Comparison of ENCODE assay signal across 8 mouse cellular contexts in genomic region chr6:92067146-92067790, GRCm38 (mm10). TPM values are rescaled to one million over a fixed set of nuclear protein-coding genes. Genes with fewer than 3 reads are reported as not detected.
DNase-seq lines count a peak whose midpoint lies in the region; ATAC-seq lines count a peak whose summit lies in the region.

No protein-coding gene starts in this region.

- intact Hi-C loops in left cerebral cortex, postnatal 25 days (cut with DNase I), result loop anchor here (1.0 kb wide), 2 partner anchors 166 to 291 kb away; no protein-coding TSS in a partner anchor

- ATAC-seq in activated CD4-positive, CD25-positive, alpha-beta regulatory T cell, adult 4 months, result peak; percentile 75

- DNase-seq in cerebellum, postnatal 4 days (ENCODE audit: low spot score in 2 of 2), result peak; percentile 54 to 78
- DNase-seq in gastrocnemius, adult 8-10 months (ENCODE audit: low spot score in 2 of 2), result peak; percentile 32 to 47
- peak; percentile 76 for DNase-seq in induced T-regulatory cell, adult 2 months (ENCODE audit: low read depth)
- peak; percentile 73 to 75 for DNase-seq in left cerebral cortex, postnatal 25 days (ENCODE audit: low spot score in 2 of 2)
- peak; percentile 87 for DNase-seq in mesoderm, embryonic 11.5 days (ENCODE audit: low read depth, low spot score)
- DNase-seq in right cerebral cortex, postnatal 25 days, result peak; percentile 67
- DNase-seq in yolk sac, embryonic 10.5 days (ENCODE audit: low spot score), result peak; percentile 7

RNA-seq across cellular contexts. Expression of gene Nr2c2, which starts 23.9 kb away (rescaled TPM):
- polyA plus RNA-seq in activated CD4-positive, CD25-positive, alpha-beta regulatory T cell, adult 4 months (2017; shearing (Covaris generic)), result 10 to 100 TPM; 66.0 to 72.5 TPM
- 10 to 100 TPM; 20.7 to 26.5 (median 25.0) TPM for total RNA-seq in gastrocnemius, adult 8-10 months (2022)
- total RNA-seq in left cerebral cortex, postnatal 25 days (2021), result 10 to 100 TPM; 93.2 to 97.8 TPM

Comparison
In these comparisons a context has a peak if more than half of its experiments do, and no peak if none do; other contexts are left out.
1. Peak in every context shown above with its lines: DNase-seq and ATAC-seq.
2. DNase-seq: peak in every context shown above with its lines; median percentile 87 in mesoderm, embryonic 11.5 days; 76 in induced T-regulatory cell, adult 2 months; 74 in left cerebral cortex, postnatal 25 days; 67 in right cerebral cortex, postnatal 25 days; 66 in cerebellum, postnatal 4 days; 40 in gastrocnemius, adult 8-10 months; 7 in yolk sac, embryonic 10.5 days.